Mouse (Mus musculus): ENCODE data around the gene Dip2b.

- no peak for TF ChIP-seq SIN3A (IDR thresholded peaks at IDR 0.05; ENCODE audit: low read length)
- TF ChIP-seq CTCF (IDR thresholded peaks at IDR 0.05 in 2 of 3, conservative IDR thresholded peaks at IDR 0.05 in 1 of 3; ENCODE audit: control insufficient read depth in 1 of 3, insufficient read depth in 1 of 3, low read depth in 2 of 3, low read length in 3 of 3, poor library complexity in 1 of 3, severe bottlenecking in 1 of 3), result no peak
- TF ChIP-seq TCF12 (IDR thresholded peaks at IDR 0.05; ENCODE audit: low read depth, low read length), result no peak
- TF ChIP-seq MEF2A (IDR thresholded peaks at IDR 0.05; ENCODE audit: extremely low read depth, insufficient replicate concordance, low read depth, low read length, poor library complexity, severe bottlenecking), result no peak
- no peak for TF ChIP-seq NELFE (IDR thresholded peaks at IDR 0.05; ENCODE audit: low read depth, low read length)
- TF ChIP-seq HCFC1 (IDR thresholded peaks at IDR 0.05; ENCODE audit: low read depth, low read length), result no peak
These were observed 20.1 kb upstream of the Dip2b start for GRCm38 (mm10) chr15:100018280-100018899.
